In genomic region chr13:101696316-101696715, GRCm38 (mm10) we compare ENCODE assay signal across 9 mouse cellular contexts.
DNase-seq lines count a peak whose midpoint lies in the region; ATAC-seq and TF ChIP-seq lines count a peak whose summit lies in the region.
"Had no signal": no experiment of that assay in that cellular context is flagged by ENCODE, and none has a peak within 500 bp of the region (broad histone marks: within the 10 kb centered on the region; RNA-seq: fewer than 3 reads in every experiment).

No protein-coding gene starts in this region.

- no peak for TF ChIP-seq RAD21 in CH12.LX (IDR thresholded peaks at IDR 0.05; ENCODE audit: low read depth, low read length)

- WGBS in forebrain, embryonic 11.5 days: 55% methylated on average over 3 of the region's 3 CpGs

- H3K4me3 ChIP-seq in gastrocnemius, adult 2 months: peak overlapping the region; percentile 51
- no peak overlapping the region for H3K4me3 ChIP-seq in left cerebral cortex, adult 2 months
- H3K4me3 ChIP-seq in CH12.LX (replicated peaks in 1 of 3; ENCODE audit: low read depth in 2 of 3, low read length in 2 of 3, poor library complexity in 1 of 3): no peak overlapping the region
- no peak overlapping the region for H3K4me3 ChIP-seq in embryonic fibroblast, embryonic 13.5 days (ENCODE audit: insufficient read depth, low read length)
- H3K4me3 ChIP-seq in forebrain, embryonic 11.5 days (ENCODE audit: low read depth, low read length): no peak overlapping the region
- H3K4me3 ChIP-seq: forebrain, embryonic 15.5 days had no signal

- no peak for DNase-seq in gastrocnemius, adult 2 months
- no peak for DNase-seq in gastrocnemius, postnatal 10 days
- no peak for DNase-seq in left cerebral cortex, adult 2 months (ENCODE audit: extremely low spot score in 1 of 2, low spot score in 2 of 2)
- no peak for DNase-seq in left cerebral cortex, postnatal 4 days
- DNase-seq in CH12.LX (ENCODE audit: extremely low read depth): no peak
- no peak for DNase-seq in forebrain, embryonic 11.5 days (ENCODE audit: low spot score)
- DNase-seq in left cerebral cortex, adult 8-10 months (ENCODE audit: low spot score in 2 of 2): no peak

- peak overlapping the region; percentile 83 for H3K4me2 ChIP-seq in CH12.LX (ENCODE audit: insufficient read depth, low read depth, poor library complexity, severe bottlenecking)
- H3K4me2 ChIP-seq in forebrain, embryonic 11.5 days (ENCODE audit: low read depth, low read length, severe bottlenecking): no peak overlapping the region
- H3K4me2 ChIP-seq: forebrain, embryonic 15.5 days had no signal

- H3K27me3 ChIP-seq in CH12.LX (replicated peaks): no peaks in the 10 kb centered on the region
- H3K27me3 ChIP-seq in forebrain, embryonic 11.5 days (ENCODE audit: control insufficient read depth, insufficient read depth, low read length): no peaks in the 10 kb centered on the region
- H3K27me3 ChIP-seq: forebrain, embryonic 15.5 days had no signal

- no peaks in the 10 kb centered on the region for H3K9me3 ChIP-seq in CH12.LX (replicated peaks; ENCODE audit: low read length)
- H3K9me3 ChIP-seq in forebrain, embryonic 11.5 days (ENCODE audit: control insufficient read depth, low read length): no peaks in the 10 kb centered on the region
- H3K9me3 ChIP-seq: forebrain, embryonic 15.5 days had no signal

- H3K27ac ChIP-seq in gastrocnemius, adult 2 months: peak overlapping the region; percentile 83
- H3K27ac ChIP-seq in left cerebral cortex, adult 2 months: peak overlapping the region; percentile 37
- 0 out of 2 replicates have a peak overlapping the region, but pooled peaks have one; percentile 26 for H3K27ac ChIP-seq in CH12.LX (ENCODE audit: insufficient read depth, low read depth)
- H3K27ac ChIP-seq in embryonic fibroblast, embryonic 13.5 days (ENCODE audit: insufficient read depth, low read length): peak overlapping the region; percentile 81
- H3K27ac ChIP-seq in forebrain, embryonic 11.5 days (ENCODE audit: low read depth, low read length): no peak overlapping the region
- H3K27ac ChIP-seq: forebrain, embryonic 15.5 days had no signal

- peaks cover 4 to 38% of the 10 kb centered on the region in 2 experiments; a peak in 3 of 4 replicates for H3K4me1 ChIP-seq in CH12.LX (ENCODE audit: control insufficient read depth in 1 of 2, insufficient read depth in 2 of 2)
- H3K4me1 ChIP-seq in embryonic fibroblast, embryonic 13.5 days (ENCODE audit: control insufficient read depth, insufficient read depth, low read length): peaks cover 15% of the 10 kb centered on the region
- H3K4me1 ChIP-seq in forebrain, embryonic 11.5 days (replicated peaks; ENCODE audit: control insufficient read depth, insufficient read depth, low read length): peaks cover 7% of the 10 kb centered on the region; the same call in 1 of the 2 replicates

- dilution Hi-C loops in CH12.LX (cut with MboI; ENCODE audit: extremely low pct_ligation_motif_present, extremely low pct_unique_long_range_greater_than_20kb, low sequenced_read_pairs): no loop called here

- no peaks in the 10 kb centered on the region; the same call in 1 of the 2 replicates for H3K79me2 ChIP-seq in CH12.LX (replicated peaks; ENCODE audit: control insufficient read depth, extremely low read depth, insufficient read depth, poor library complexity, severe bottlenecking)

- ATAC-seq in forebrain, embryonic 11.5 days (replicated peaks; ENCODE audit: low FRiP score): no peak
- ATAC-seq: forebrain, embryonic 15.5 days had no signal

- peak overlapping the region; percentile 50; the same call in 1 of the 2 replicates for H3K9ac ChIP-seq in CH12.LX (ENCODE audit: insufficient read depth, low read depth)
- H3K9ac ChIP-seq in forebrain, embryonic 11.5 days (ENCODE audit: low read length): no peak overlapping the region
- H3K9ac ChIP-seq: forebrain, embryonic 15.5 days had no signal

- no peak for TF ChIP-seq POLR2A in CH12.LX (IDR thresholded peaks at IDR 0.05; ENCODE audit: low read depth, low read length)
- no peak for TF ChIP-seq POLR2A in embryonic fibroblast, embryonic 13.5 days (IDR thresholded peaks at IDR 0.05; ENCODE audit: low read depth, low read length)

- intact Hi-C loops in gastrocnemius, adult 2 months (cut with DNase I): loop anchor here (5.0 to 10.0 kb wide), 2 partner anchors 382 to 1014 kb away; no protein-coding TSS in a partner anchor
- intact Hi-C loops in left cerebral cortex, adult 2 months (cut with DNase I): no loop called here
- intact Hi-C loops in left cerebral cortex, postnatal 4 days (cut with DNase I): loop anchor here (5.0 to 10.0 kb wide), 3 partner anchors 192 to 849 kb away; no protein-coding TSS in a partner anchor

- in situ Hi-C loops in CH12.LX (cut with MboI; ENCODE audit: low pct_ligation_motif_present, low pct_unique_long_range_greater_than_20kb, low sequenced_read_pairs): no loop called here

- TF ChIP-seq CTCF in gastrocnemius, adult 2 months (IDR thresholded peaks at IDR 0.05): no peak
- TF ChIP-seq CTCF in left cerebral cortex, adult 2 months (IDR thresholded peaks at IDR 0.05): no peak
- TF ChIP-seq CTCF in CH12.LX (conservative IDR thresholded peaks at IDR 0.05 in 1 of 2, IDR thresholded peaks at IDR 0.05 in 1 of 2; ENCODE audit: low read depth in 2 of 2, low read length in 2 of 2): no peak
- no peak for TF ChIP-seq CTCF in embryonic fibroblast, embryonic 13.5 days (IDR thresholded peaks at IDR 0.05; ENCODE audit: borderline replicate concordance, insufficient read depth, low read length)

- TF ChIP-seq EP300 in CH12.LX (IDR thresholded peaks at IDR 0.05; ENCODE audit: low read length): no peak

- peaks cover 3 to 34% of the 10 kb centered on the region in 2 experiments for H3K36me3 ChIP-seq in CH12.LX (replicated peaks in 1 of 2; ENCODE audit: control insufficient read depth in 1 of 2, insufficient read depth in 1 of 2, low read length in 1 of 2)
- no peaks in the 10 kb centered on the region for H3K36me3 ChIP-seq in forebrain, embryonic 11.5 days (ENCODE audit: control insufficient read depth, insufficient read depth, low read length)

TF ChIP-seq in CH12.LX, 34 proteins besides CTCF, POLR2A, EP300 and RAD21:
- no peak for TF ChIP-seq POLR2AphosphoS2 (IDR thresholded peaks at IDR 0.05; ENCODE audit: low read depth, low read length)
- TF ChIP-seq CHD1 (IDR thresholded peaks at IDR 0.05; ENCODE audit: low read depth, low read length): 0 out of 2 replicates have a peak, but pooled peaks have one; percentile 17
